Mouse (Mus musculus): ENCODE results near the gene Wrnip1.

Gene Wrnip1

GRCm38 (mm10) chr13:32807624-32808023 is 5.8 kb downstream of the Wrnip1 start:
- no peak for DNase-seq

DNA sequence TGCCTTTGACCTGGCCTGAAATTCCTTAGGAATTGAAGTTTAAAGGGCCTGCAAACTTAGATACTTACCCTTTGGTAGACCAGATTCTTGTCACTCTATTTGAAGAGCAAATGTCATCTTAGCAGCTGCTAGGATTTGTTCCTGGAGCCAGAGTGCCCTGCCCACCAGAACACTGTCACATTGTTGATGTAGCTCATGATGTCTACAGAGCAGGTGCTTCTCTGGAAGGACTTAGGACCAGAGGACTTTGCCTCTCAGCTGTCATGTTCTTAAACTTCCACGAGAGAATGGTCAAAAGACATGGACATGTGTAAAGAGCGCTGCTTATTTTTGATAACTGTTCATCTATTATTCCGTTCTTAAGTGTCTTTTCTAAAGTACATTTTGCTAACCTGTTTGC is 17.4 kb downstream of the Wrnip1 start:
- DNase-seq: no peak

- DNase-seq: no peak
Measured at GRCm38 (mm10) chr13:32819926-32820325, 18.1 kb downstream of the Wrnip1 start.

DNA sequence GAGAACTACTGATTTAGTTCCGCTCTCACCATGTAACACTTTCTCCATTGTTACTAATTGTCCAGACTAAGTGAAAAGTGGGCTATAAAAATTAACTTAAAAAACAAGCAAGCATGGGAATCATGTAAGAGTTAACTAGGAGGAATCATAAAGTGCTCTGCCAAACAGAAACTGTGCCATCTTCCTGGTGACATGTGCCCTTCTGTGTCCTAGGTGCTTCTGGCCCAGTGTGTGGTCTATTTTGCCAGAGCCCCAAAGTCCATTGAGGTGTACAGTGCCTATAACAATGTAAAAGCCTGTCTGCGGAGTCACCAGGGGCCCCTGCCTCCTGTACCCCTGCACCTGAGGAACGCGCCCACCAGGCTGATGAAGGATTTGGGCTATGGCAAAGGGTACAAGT is 19.8 kb downstream of the Wrnip1 start:
- no peak for DNase-seq

- DNase-seq: no peak
Measured at GRCm38 (mm10) chr13:32823126-32823525, 21.3 kb downstream of the Wrnip1 start.

DNA sequence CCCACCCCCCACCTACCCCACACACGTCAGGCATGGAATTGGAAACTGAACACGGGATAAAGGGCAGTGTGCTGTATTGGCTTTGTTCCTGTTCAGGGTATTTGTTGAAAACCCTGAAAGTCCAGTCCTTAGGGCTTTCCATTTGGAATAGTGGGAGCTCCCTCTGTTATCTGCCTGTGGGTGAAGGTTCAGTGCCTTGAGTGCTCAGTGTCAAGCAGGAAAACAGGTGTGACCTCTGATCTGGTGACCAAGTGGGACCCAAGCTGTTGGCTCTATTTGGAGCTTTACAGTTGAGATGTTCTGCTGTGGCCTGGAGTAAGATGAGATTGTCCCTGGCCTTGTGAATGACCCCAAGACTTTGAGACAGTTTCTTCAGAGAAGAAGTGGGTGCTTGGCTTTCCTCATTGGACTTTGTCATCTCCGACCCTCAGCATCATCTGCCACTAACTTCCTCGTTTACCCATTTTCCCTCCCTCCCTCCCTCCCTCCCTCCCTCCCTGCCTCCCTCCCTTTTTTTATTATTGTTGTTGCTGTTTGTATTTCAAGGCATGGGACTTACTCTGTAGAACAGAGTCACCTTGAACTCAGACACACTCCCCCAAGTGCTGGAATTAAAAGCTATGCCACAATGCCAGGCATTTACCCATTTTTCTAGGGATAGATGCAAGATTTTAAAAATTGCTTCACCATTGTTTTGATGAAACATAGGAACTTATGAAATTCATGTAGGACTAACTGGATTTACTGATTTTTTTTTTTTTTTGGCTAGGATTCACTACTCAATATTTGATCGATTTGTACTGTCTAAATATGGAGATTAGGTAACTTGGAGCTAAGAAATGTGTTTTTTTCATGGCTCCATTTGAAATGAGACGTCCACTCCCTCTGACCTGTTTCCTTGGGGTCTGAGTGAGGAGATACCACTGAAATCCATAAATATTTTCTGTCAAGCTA is 22.8 kb downstream of the Wrnip1 start:
- no peak for DNase-seq

DNA sequence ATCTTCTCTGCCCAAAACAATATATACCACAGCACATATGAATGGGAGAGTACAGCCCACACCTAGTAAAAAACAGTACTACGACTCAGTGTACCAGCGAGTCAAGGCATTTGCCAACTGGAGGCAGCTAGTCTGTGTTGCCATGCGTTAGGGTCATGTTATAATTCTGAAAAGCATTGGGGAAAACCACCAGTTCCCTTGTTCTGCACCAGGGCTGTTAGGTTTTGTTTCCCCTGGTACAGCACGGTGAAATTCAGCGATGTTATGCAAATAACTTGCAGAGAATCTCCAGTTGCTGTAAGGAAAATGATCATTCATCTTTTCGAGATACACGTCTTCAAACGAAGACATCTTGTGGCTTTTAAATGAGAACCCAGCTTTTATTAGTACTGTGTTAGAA is 23.7 kb downstream of the Wrnip1 start:
- no peak for DNase-seq

DNA sequence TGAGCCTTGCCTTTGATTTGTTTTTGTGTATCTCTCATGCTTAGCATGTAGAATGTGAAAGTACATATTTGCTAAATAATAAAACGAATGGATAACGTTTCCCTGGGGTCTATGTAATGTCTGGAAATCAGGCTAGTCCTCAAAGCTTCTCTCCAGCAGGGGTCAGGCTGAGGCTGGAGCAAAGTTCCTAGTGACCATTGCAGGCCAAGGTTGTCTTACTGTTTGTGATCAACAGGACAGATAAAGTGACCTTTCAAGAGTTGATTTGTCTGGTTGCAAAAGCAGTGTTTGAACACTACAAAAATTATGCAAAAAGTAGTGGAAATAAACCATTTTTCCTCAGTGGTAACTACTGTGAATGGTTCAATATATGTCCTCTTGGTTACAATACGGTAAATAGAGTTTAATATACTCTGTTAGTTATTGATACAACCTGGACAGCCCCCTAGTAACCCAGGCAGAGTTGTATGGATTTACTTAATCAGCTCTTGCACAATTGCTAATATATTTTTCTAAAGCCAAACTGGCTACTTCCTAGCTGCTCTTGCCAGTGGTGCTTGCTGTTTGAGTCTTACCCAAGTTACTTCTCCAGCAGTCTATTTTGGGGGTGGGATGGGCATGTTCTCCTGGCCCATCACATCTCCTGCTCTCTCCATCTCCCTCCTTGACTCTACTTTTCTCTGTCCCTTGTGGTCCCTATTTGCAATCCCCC is 25.4 kb downstream of the Wrnip1 start:
- DNase-seq: no peak

- DNase-seq: peak; percentile 48
Measured at GRCm38 (mm10) chr13:32827951-32828350, 26.1 kb downstream of the Wrnip1 start.

GRCm38 (mm10) chr13:32828886-32829285 is 27.0 kb downstream of the Wrnip1 start:
- DNase-seq: no peak

DNA sequence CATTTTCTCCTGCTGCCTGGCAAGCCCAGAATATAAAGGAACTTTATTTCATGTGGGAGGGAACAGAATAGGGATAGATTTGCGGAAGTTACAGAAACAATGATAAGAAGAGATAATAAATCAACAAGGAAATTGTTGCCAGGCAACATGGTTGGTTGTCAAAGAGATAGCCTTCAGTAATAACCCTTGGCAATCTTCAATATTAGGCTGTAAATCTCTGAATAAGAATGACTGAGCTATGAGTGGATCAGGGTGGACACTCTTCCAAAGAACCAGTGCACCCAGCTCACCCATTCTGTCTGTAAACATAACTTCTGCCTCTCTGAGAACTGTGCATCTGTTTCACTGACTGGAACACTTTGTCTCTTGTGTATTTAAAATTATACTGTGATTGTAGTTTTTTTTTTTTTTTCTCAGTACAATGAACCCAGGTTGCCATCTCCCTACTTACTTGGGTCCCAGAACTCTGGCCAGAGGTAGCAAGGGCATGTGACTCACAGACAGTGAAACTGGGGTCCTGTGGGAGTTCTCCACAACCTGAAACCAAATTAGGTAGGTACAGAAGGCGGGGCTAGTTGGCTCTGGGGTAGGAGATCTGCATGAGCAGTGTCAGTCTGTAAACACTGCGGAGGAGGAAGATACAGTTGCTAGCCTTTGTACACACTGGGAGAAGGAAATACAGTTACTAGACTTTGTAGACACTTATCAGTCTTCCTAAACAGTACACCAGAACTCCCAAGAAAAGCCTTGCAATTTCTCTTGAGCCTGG is 29.9 kb downstream of the Wrnip1 start:
- no peak for DNase-seq

- DNase-seq: no peak
Measured at GRCm38 (mm10) chr13:32832776-32833175, 30.9 kb downstream of the Wrnip1 start.

- DNase-seq: no peak
Measured at GRCm38 (mm10) chr13:32833237-32833636, 31.4 kb downstream of the Wrnip1 start.

DNA sequence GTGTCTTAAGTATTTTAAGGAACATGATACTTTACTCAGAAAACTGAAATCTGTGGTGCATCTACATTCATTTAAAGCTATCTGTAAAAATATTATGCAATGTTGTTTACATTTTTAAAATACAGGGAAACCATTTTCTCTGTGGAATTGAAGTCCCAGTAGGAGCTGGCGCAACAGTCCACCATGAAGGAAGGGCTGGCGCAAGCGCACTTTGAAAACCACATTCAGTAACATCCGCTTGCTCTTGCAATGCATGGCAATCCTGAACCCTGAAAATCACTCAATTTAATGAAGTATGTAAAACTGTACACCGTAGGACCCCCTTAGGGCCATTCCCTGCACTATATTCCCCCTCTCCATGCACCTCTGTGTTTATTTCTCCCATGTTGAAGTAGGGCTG is 32.7 kb downstream of the Wrnip1 start:
- DNase-seq: no peak

- DNase-seq: no peak
Measured at GRCm38 (mm10) chr13:32839314-32839713, 37.5 kb downstream of the Wrnip1 start.

GRCm38 (mm10) chr13:32841349-32841748 is 39.5 kb downstream of the Wrnip1 start:
- no peak for DNase-seq

- no peak for DNase-seq
Measured at GRCm38 (mm10) chr13:32846221-32846620, 44.4 kb downstream of the Wrnip1 start.

- DNase-seq: peak; percentile 48
Measured at GRCm38 (mm10) chr13:32849092-32849491, 47.3 kb downstream of the Wrnip1 start.

DNA sequence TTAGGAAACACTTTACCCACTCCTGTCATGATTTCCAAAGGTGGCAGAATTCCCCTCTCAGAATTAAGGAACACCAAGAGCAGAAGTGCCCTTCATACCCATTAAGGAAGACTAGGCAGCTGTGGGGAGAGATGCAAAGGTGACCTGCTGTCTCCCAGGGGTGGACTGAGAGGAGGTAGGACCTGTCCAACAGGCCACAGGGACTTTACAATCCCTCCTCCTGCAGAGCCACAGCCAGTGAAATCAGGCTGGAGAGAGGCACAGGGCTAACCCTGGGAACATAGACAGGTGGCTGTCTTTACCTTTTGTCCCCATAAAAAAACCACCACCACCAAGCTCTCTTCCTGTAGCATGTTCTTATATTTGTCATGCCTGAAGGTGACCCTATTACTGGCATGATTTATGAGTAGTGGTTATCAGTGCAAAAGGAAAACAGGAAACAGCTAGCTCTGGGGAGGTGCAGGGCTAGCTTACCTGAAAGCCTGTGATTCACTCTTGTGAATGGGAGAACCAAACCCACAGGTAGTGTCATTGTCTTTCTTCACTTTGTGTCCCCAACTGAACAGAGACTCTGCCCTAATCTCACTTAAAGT is 47.8 kb downstream of the Wrnip1 start:
- no peak for DNase-seq

DNA sequence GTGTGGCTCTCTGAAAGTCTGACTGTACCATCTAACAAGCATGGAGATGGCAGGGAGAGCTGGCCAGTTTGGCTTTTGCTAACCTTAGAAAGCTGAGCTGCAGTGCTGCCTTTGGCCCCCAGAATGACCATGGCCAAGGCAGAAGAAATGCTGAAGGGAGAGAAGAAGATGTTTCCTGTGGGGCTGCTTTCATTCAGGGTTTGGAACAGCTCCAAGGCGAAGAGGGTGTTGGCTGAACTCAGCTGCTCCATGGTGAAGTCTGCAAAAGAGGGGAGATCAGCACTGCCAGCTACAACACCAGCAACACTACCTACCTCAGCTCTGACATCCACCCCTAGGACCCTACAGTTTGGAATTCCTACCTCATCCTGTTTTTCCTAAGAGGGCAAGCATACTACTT is 48.3 kb downstream of the Wrnip1 start:
- DNase-seq: no peak

GRCm38 (mm10) chr13:32850668-32851404 is 49.0 kb downstream of the Wrnip1 start, which contains the start of gene Serpinb1a:
TSS of gene Serpinb1a (minus strand) at chr13:32851185.
- DNase-seq: peak; percentile 63

- peak; percentile 59 for DNase-seq
Measured at GRCm38 (mm10) chr13:32851967-32852366, 50.1 kb downstream of the Wrnip1 start.

Measured in kidney, postnatal 14 days (tissue).